Mouse (Mus musculus): ENCODE results near the gene Gm17490.

The Gm17490 gene

DNA sequence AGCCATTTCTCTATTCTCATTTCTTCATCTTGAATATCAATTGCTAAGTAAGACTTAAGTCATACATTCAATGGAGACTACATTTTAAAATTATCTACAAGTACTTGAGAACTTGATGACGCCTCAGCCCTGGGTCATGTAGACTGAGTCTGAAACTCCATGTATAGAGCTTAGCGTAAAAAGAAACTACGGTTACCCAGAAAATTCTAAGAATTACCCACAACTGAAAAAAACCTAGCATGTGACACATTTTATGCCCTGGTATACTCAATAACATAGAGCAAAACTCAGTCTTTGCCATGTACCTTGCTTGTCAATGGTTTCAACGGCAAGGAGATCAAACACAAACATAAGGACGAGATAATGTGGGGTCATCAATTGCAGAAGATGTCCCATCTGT, at the start of gene Gm17490:
Gene Gm17490 (minus strand): TSS at position 375 of the 400 bp plus-strand sequence.
- DNase-seq = no peak

DNA sequence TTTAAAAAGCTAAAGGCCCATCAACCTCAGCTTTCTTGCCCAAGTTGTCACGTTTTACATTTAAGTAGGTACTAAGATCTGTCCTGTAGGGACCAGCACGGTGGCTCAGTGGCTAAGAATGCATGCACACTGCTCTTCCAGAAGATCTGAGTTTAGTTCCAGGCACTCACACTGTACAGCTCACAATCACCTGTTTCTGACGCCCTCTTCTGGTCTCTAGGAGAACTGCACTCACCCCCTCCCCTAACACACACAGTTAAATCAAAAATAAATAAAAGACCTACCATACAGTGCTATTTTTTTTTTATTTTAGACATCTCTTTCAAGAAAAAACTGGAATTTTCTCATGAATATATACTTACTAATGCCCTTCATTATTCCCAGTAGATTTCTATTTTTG, 46.1 kb upstream of the Gm17490 start:
- DNase-seq = no peak

GRCm38 (mm10) chr2:11665326-11665725, 39.3 kb upstream of the Gm17490 start:
- DNase-seq = no peak

GRCm38 (mm10) chr2:11664806-11665205, 38.7 kb upstream of the Gm17490 start:
- no peak for DNase-seq

GRCm38 (mm10) chr2:11664367-11664766, 38.3 kb upstream of the Gm17490 start:
- DNase-seq = peak; percentile 11

DNA sequence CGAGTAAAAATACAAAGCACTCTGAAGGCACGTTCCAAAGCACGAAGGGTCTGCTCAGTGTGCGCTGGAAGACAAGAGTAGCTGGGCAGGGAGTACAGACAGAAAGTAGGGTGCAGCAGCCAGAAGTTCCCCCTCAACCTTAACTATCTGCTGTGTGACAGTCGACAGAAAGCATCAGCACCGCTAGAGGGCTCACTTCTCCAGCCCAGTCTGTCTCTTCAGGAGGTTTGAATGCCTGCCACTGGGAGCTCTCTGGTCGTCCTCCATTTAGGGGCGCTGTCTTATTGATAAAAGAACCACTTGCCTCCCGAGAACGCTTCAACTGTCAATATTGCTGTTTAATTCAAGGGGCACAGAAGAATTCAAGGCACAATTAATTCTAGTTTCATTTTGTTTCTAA, 37.9 kb upstream of the Gm17490 start:
- peak; percentile 89 for DNase-seq

DNA sequence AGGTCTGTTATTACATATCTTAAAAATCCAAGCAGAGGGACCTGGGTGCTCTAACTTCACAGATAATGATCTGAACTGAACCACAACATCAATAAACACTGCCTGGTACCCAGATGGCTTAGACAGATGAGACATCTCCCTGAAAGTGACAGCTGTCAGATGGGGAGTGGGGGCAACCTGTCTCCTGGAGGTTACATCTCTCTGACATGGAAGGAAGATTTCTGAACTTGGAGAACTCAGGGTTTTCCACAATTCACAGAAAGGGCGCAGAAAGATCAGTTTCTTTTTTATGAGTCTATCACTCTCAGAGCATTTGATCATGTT, 36.8 kb upstream of the Gm17490 start:
- DNase-seq = no peak

- no peak for DNase-seq
Measured at GRCm38 (mm10) chr2:11662143-11662906, 36.3 kb upstream of the Gm17490 start.

GRCm38 (mm10) chr2:11659263-11659662, 33.2 kb upstream of the Gm17490 start:
- DNase-seq = no peak

DNA sequence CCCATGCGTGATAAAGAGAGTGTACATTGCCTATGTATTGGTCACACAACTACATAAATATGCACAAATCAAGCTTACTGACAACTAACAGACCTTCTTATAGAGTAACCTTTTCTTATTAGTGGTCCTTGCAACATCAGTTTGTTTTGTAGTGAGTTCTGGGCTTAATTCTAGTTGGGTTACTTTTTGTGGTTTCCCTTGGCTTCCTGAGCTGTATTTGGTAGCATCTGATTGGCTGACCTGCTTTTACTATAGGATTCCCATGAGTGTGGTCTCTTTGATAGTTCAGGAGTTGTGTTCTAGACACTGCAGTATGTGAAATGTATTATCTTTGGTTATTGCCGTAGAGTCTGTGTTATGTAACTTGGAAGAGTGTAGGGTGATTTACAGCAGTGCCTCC, 31.5 kb upstream of the Gm17490 start:
- DNase-seq = no peak

DNA sequence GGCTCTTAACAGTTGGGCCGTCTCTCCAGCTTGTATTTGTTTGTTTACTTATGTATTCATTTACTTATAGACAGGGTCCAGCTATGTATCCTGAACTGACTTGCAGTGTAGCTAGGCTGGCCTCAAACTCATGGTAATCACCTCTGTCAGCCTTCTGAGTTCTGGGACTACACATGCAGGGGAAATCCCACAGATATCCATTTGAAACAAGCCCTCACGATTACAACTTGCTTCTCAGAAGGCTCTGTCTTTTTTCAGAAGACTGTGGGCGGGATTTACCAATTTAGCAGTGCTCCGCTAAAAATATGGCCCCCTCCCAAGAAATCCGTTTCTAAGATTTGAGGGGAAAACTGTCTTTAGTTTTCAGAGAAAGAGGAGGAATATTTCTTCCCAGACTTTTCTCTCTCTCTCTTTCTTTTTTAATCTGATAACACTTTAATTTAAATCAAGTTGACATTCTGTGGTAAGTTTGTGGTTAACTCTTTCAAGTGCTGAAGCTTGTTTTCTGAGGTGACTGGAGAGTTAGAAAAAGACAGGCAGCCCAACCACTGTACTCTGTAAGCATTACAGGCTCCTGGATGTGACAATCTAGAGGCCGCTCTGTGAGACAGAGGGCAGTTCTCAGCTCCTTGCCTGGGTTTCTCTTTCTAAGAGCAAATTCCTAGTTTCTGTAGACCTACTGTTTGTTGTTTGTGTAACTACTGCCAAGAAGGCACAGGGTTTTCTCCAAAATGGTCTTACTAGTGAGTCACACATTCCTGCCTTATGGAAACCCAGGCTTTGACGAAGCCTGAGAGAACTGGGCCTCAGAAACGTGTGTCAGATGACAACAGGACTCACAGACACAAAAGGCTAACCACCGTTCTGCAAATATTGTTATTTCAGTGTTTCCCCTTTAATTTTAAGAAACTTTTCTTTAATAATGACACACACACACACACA, 29.2 kb upstream of the Gm17490 start:
- no peak for DNase-seq

DNA sequence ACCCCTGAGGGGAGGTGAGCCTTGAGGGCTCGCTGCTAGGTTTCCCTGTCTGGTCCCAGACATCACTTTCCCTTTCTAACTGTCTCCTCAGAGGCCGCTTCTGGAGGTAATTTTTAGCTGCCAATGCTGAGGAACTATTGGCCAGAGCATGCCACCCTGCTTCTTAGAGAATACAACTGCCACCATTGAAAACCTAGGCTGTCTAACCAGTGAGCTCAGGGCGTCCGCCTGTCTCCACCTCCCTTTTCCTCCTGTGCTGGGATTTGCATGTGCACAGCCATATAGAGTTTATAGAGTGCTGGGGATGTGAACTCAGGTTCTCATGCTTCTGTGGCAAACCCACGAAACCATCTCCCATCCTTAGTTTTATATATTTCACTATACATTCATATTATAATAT, 27.7 kb upstream of the Gm17490 start:
- DNase-seq = no peak

- no peak for DNase-seq
Measured at GRCm38 (mm10) chr2:11653330-11653729, 27.3 kb upstream of the Gm17490 start.

DNA sequence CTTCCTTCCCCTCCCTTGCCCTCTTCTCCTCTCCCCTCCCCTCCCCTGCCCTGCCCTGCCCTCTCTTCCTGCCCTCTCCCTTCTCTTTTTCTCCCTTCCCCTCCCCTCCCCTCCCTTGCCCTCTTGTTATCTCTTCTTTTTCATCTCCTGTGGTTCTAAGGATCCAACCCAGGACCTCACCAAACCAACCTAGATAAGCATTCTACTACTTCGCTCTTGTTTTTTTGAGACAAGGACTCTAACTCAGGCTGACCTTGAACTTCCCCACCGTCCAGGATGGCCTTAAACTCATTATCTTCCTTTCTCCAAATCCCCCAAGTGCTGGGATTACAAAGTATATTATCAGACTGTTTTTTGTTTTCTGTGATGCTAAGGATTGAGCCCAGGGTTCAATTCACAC, 26.7 kb upstream of the Gm17490 start:
- DNase-seq = no peak

DNA sequence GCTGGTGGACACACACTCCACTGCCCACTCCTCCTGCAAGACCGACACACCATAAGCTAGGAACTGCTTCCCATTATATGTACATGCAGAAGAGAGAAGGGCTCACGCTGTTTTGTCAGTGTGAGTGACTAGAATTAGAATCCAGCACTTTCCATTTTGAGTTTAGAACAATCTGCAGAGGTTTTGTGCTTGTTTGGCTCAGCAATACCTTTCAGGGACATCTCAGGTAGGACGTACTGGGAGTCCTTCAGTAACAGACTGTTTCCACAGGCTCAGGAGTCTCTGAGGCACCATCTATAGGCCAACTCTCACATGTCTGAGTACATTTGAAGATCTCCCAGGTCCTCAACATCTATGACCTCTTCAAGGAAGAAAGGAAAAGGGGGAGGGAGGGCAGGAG, 26.1 kb upstream of the Gm17490 start:
- DNase-seq = no peak

DNA sequence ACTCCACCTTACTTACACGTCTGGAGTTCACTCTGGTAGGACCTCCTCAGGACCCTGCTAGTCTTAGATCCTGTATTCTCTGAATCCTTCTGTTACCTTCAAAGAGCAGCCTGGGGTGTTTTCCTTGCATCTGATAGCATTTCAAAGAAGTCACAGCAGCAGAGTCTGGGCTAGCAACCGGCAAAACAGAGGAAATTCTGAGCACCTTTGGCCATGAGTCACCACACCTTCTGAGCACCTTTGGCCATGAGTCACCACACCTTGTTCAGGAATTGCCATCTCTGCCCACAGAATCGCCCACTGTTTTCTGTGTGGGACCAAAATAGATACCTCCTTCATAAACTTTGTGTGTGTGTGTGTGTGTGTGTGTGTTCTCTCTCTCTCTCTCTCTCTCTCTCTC, 25.4 kb upstream of the Gm17490 start:
- DNase-seq = no peak

GRCm38 (mm10) chr2:11645297-11645696, 19.2 kb upstream of the Gm17490 start:
- no peak for DNase-seq

- no peak for DNase-seq
Measured at GRCm38 (mm10) chr2:11644057-11644456, 18.0 kb upstream of the Gm17490 start.

- no peak for DNase-seq
Measured at GRCm38 (mm10) chr2:11642451-11642941, 16.4 kb upstream of the Gm17490 start, which contains the start of gene Il2ra. TSS of gene Il2ra (plus strand) at chr2:11642807.

DNA sequence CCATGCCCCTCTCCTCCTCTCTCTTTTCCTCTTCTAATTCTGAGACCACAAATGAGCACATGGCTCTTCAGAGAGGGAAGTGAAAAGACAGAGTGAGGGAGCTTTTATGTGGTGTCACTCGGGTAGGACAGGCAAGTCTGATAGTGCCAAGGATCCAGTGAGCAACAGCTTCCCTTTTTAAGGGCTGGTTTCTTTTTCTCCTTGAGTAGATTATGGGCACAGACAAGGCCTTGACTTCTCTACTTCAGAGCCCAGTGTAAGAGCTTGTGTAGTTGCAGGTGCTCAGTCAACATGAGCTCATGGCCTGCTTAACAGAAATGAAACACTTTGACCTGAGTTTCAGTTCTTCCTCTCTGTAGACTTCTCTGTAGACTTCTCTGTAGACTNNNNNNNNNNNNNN, 11.1 kb upstream of the Gm17490 start:
- peak; percentile 44 for DNase-seq

DNA sequence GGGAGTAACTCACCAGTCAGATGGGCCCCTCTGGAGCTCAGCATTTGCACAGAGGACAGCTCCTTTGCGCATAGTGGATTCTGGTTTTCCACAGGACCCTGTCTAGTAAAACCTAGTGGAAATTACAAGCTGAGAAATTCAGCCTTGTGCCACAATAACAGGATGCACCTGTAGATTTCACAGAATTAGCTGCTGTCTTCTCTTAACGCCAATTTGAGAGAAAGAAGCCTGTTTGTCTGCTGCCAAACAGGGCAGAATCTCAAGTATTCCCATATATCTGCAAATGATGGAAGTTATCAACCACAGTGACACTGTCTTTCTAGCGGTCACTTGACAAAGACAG, 10.0 kb upstream of the Gm17490 start:
- no peak for DNase-seq

- DNase-seq = no peak
Measured at GRCm38 (mm10) chr2:11635471-11636137, 9.5 kb upstream of the Gm17490 start.

DNA sequence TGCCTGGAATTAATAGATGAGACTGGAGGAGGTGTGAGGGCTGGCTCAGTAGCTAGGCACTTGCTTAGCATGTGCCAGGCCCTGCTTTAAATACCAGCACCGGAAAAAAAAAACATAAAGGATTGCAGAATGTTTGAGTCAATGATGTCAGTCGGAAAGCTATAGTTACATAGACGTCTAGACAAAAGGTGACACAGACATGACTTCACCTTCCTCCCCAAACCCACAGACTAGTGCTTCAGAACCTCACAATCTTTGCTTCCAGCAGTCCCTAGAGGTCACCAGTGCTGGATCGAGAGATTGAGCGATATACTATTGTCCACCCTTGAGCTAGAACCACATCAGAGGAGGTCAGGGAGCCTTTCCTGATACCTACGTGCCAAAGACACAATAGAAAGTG, 9.0 kb upstream of the Gm17490 start:
- DNase-seq = no peak

DNA sequence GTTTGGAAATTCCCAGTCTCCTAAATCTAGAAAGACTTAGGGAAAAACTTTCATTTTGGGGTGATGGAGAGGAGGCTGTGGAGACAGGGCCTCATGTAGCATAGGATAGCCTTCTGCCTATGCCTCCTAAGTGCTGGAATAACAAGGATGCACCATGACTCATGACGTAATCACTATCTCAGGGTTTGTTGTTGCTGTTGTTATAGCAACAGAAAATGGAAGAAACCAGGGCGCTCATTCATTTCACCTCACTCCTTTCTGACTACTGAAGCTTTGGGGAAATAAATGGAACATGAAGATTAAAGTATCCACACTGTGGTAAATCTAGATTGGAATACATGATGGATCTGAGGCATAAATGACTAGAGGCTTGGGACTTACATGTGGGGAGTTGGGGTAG, 2.3 kb downstream of the Gm17490 start:
- no peak for DNase-seq

Measured in layer of hippocampus, adult 9-11 months (tissue).